Mouse (Mus musculus) spleen, adult 2 months (tissue): ENCODE data around the gene Olfr809. TPM values are rescaled to one million over a fixed set of nuclear protein-coding genes. Genes with fewer than 3 reads are reported as not detected.

Source experiments
- DNase-seq, 2 experiments: peaks; one replicate each; pipeline versions ENCODE4 v3.0.0 to v3.0.0-alpha.2; 2012 to 2021; ENCODE audit warnings: low spot score in 2 of 2, low read depth in 1 of 2
- H3K27ac ChIP-seq: fragments of 200-500 bp; 2 replicates; pipeline ENCODE4 v1.5.1; 2012; ENCODE audit warnings: low read length, inconsistent platforms; ENCODE audit not compliant: insufficient read depth
- H3K27me3 ChIP-seq: fragments of 200-500 bp; 2 replicates; pipeline ENCODE4 v1.6.1; 2012; ENCODE audit warnings: mild to moderate bottlenecking, moderate library complexity, low read length, inconsistent platforms; ENCODE audit not compliant: control insufficient read depth, insufficient read depth
- H3K36me3 ChIP-seq: fragments of 200-500 bp; 2 replicates; pipeline ENCODE4 v1.6.1; 2012; ENCODE audit warnings: mild to moderate bottlenecking, low read length, inconsistent platforms; ENCODE audit not compliant: control insufficient read depth, insufficient read depth
- H3K4me1 ChIP-seq: fragments of 200-500 bp; 2 replicates; pipeline ENCODE4 v1.6.1; 2011; ENCODE audit warnings: inconsistent platforms; ENCODE audit not compliant: control insufficient read depth, insufficient read depth, insufficient read length
- H3K4me3 ChIP-seq: fragments of 200-500 bp; 2 replicates; pipeline ENCODE4 v1.5.1; 2011; ENCODE audit warnings: mild to moderate bottlenecking, inconsistent platforms; ENCODE audit not compliant: insufficient read depth, insufficient read length; ENCODE audit errors: extremely low read depth
- CTCF ChIP-seq: fragments of 200-500 bp; IDR thresholded peaks from 2 replicates; pipeline ENCODE4 v1.5.1; 2011; ENCODE audit warnings: mild to moderate bottlenecking, inconsistent platforms; ENCODE audit not compliant: insufficient read depth, insufficient read length, insufficient replicate concordance; ENCODE audit errors: extremely low read depth
- POLR2A ChIP-seq: fragments of 200-500 bp; IDR thresholded peaks from 2 replicates; pipeline ENCODE4 v1.6.1; 2011; ENCODE audit warnings: low read depth, low read length, inconsistent platforms
- WGBS: fragments of 180-500 bp; shearing (Covaris S2); methylation state at CpG from one replicate; pipeline ENCODE4 v1.1.7; 2018; 5-methylcytosine and 5-hydroxymethylcytosine counted together
- polyA plus RNA-seq: library from polyadenylated mRNA; depleted of rRNA; stranded (reverse); fragments of >200 nt; gene quantifications from 2 replicates; pipeline ENCODE4 v1.2.3, GENCODE M21; 2012; rRNA removed

The Olfr809 gene
- polyA plus RNA-seq, 1 experiment, result not detected

GRCm38 (mm10) chr10:129804296-129804695 is 29.9 kb downstream of the Olfr809 start, which contains the start of gene Olfr811:
Olfr811 (minus strand) TSS chr10:129804396.
- WGBS, result 78% methylated on average over 4 of the region's 4 CpGs
- no peaks in the 10 kb centered on the region for H3K27me3 ChIP-seq
- no peak within 1 kb of the TSS for H3K4me3 ChIP-seq
- no peak for DNase-seq
- H3K4me1 ChIP-seq, result no peaks in the 10 kb centered on the region
- TF ChIP-seq POLR2A (no peak), CTCF (no peak)
- no peak within 1 kb of the TSS for H3K27ac ChIP-seq
- H3K36me3 ChIP-seq, result no peaks in the 10 kb centered on the region

Other genes with a start within 250 kb of the Olfr809 start
- gene Olfr792, start 235.5 kb upstream of the Olfr809 start, polyA plus RNA-seq, result not detected in 2 replicates
- not detected in 2 replicates for gene Olfr794, start 207.0 kb upstream of the Olfr809 start, polyA plus RNA-seq
- gene Olfr796, start 162.1 kb upstream of the Olfr809 start, polyA plus RNA-seq, result not detected in 2 replicates
- gene Olfr798, start 146.7 kb upstream of the Olfr809 start, polyA plus RNA-seq, result not detected in 2 replicates
- gene Olfr799, start 137.2 kb upstream of the Olfr809 start, polyA plus RNA-seq, result not detected in 2 replicates
- gene Olfr800, start 116.9 kb upstream of the Olfr809 start, polyA plus RNA-seq, result not detected in 2 replicates
- gene Olfr801, start 100.8 kb upstream of the Olfr809 start, polyA plus RNA-seq, result not detected in 2 replicates
- not detected in 2 replicates for gene Olfr802, start 86.5 kb upstream of the Olfr809 start, polyA plus RNA-seq
- not detected in 2 replicates for gene Olfr803, start 80.4 kb upstream of the Olfr809 start, polyA plus RNA-seq
- not detected in 2 replicates for gene Olfr804, start 71.4 kb upstream of the Olfr809 start, polyA plus RNA-seq
- gene Olfr805, start 45.3 kb upstream of the Olfr809 start, polyA plus RNA-seq, result not detected in 2 replicates
- not detected in 2 replicates for gene Olfr806, start 32.7 kb upstream of the Olfr809 start, polyA plus RNA-seq
- gene Olfr807, start 16.8 kb upstream of the Olfr809 start, polyA plus RNA-seq, result not detected in 2 replicates
- not detected in 2 replicates for gene Olfr808, start 9.2 kb upstream of the Olfr809 start, polyA plus RNA-seq
- gene Olfr810, start 20.3 kb downstream of the Olfr809 start, polyA plus RNA-seq, result not detected in 2 replicates
- gene Olfr811, start 29.8 kb downstream of the Olfr809 start, polyA plus RNA-seq, result not detected in 2 replicates
- gene Olfr812, start 71.5 kb downstream of the Olfr809 start, polyA plus RNA-seq, result not detected in 2 replicates
- gene Olfr813, start 80.7 kb downstream of the Olfr809 start, polyA plus RNA-seq, result not detected in 2 replicates
- gene Olfr814, start 105.2 kb downstream of the Olfr809 start, polyA plus RNA-seq, result not detected in 2 replicates
- not detected in 2 replicates for gene Olfr815, start 131.2 kb downstream of the Olfr809 start, polyA plus RNA-seq
- gene Olfr816, start 141.0 kb downstream of the Olfr809 start, polyA plus RNA-seq, result not detected in 2 replicates
- not detected in 2 replicates for gene Olfr818, start 174.5 kb downstream of the Olfr809 start, polyA plus RNA-seq
- not detected in 2 replicates for gene Olfr819, start 192.6 kb downstream of the Olfr809 start, polyA plus RNA-seq
- not detected in 2 replicates for gene Olfr247, start 201.5 kb downstream of the Olfr809 start, polyA plus RNA-seq
- not detected in 2 replicates for gene Gm10310, start 210.4 kb downstream of the Olfr809 start, polyA plus RNA-seq
- not detected in 2 replicates for gene Olfr820, start 238.0 kb downstream of the Olfr809 start, polyA plus RNA-seq